Mouse (Mus musculus) gastrocnemius, postnatal 25 days (tissue): Measurements from ENCODE around the gene Svs3b. TPM values are rescaled to one million over a fixed set of nuclear protein-coding genes. Genes with fewer than 3 reads are reported as not detected.
"Not testable (repeated sequence)": the region's sequence is repeated elsewhere in the genome, so short reads cannot be mapped to it uniquely, and the experiment has no call there.

Experiments used
- DNase-seq: peaks from one replicate; pipeline ENCODE4 v3.0.0; 2022
- long read RNA-seq, 2 experiments: library from polyadenylated mRNA; stranded (forward); transcript quantifications; one replicate each; pipeline ENCODE4 v2.0.0; 2021
- total RNA-seq, 2 experiments: library from RNA; stranded (reverse); gene quantifications; 1 replicate in 1 of 2; 2 replicates in 1 of 2; pipeline ENCODE4 v1.2.3; 2021

The Svs3b gene
- not detected for total RNA-seq
- long read RNA-seq, experiment 1 = 0 reads
- long read RNA-seq, experiment 2 = 0 reads

DNA sequence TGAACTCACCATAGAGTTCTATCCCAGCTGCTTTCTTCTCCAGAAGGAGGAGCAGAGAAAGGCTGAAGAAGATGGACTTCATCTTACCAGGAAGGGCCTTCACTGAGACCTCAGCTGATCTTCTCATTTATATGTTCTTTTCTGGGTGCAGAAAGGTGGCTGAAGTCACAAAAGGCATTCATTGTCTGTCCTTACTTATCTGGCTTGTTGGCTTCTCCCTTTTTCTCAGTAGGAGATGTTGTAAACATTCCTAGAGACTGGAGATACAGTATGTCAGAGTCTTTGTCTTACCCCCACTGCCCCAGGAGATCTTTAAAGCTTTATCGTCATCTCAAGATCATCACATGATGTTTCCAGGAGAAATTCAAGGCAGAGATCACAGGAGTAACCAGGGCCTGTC, at the start of gene Svs3b:
Svs3b (minus strand) TSS at position 101 of the 400 bp plus-strand sequence.
- not testable (repeated sequence) for DNase-seq

DNA sequence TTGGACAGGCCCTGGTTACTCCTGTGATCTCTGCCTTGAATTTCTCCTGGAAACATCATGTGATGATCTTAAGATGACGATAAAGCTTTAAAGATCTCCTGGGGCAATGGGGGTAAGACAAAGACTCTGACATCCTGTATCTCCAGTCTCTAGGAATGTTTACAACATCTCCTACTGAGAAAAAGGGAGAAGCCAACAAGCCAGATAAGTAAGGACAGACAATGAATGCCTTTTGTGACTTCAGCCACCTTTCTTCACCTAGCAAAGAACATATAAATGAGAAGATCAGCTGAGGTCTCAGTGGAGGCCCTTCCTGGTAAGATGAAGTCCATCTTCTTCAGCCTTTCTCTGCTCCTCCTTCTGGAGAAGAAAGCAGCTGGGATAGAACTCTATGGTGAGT, 32.5 kb upstream of the Svs3b start, which contains the start of gene Svs3a:
Svs3a (plus strand) TSS at position 301 of the 400 bp plus-strand sequence.
- not testable (repeated sequence) for DNase-seq

DNA sequence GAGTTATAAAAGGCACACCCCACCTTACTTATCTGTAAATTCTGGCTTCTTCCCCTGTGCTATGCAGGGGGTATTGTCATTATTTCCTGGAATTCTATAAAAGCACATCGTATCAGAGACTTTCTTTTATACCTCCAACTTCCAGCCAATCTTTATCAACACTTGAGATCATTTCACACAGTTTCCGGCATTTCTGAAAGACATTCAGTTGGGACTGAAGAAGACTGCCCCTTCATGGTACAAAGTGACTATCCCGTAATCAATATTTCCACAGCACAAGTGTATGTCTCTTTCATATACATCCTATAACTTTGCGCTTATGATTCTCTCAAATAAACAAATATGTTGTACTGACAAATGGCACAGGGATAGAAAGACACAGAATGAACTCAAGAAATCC, 21.9 kb upstream of the Svs3b start, which contains the start of gene Svs4:
Svs4 (minus strand) TSS at position 101 of the 400 bp plus-strand sequence.
- no peak for DNase-seq

DNA sequence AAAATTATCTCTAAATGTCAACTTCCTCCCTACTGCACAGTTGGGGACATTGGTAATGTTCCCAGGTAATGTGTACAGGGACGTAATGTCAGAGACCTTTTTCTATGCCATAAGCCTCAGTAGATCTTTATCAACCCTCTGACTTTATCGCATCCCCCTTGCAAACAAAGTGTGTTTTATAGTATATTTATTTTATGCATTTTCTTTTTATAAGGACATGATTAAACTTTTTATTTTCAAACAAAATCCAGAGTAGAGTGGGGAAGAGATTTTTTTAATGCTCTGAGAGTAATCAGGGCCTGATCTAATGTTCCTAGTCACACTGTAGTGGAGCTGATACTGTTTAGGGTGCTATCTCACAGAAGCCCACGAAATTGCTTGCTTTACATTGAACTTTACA, 18.1 kb downstream of the Svs3b start, which contains the start of gene Svs2:
Svs2 (minus strand) TSS at position 101 of the 400 bp plus-strand sequence.
- no peak for DNase-seq

DNA sequence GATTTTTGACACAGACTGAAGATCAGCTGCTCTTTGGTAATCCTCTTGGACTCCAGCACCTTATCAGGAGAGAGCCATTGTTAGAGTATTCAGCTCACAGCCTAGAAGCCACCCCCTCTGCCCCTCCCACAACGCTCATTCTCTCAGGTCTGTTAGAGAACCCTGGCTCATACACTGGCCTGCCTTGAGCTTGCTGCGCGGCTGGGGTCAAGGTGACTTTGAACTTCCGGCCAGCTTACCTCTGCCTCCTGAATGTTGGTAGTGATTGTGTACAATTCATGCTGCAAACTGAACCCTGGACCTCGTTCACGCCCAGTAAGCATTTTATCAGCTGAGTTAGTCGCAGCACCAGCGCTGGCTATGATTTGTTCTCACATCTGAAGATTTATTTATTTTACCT, 23.8 kb downstream of the Svs3b start:
- no peak for DNase-seq

DNA sequence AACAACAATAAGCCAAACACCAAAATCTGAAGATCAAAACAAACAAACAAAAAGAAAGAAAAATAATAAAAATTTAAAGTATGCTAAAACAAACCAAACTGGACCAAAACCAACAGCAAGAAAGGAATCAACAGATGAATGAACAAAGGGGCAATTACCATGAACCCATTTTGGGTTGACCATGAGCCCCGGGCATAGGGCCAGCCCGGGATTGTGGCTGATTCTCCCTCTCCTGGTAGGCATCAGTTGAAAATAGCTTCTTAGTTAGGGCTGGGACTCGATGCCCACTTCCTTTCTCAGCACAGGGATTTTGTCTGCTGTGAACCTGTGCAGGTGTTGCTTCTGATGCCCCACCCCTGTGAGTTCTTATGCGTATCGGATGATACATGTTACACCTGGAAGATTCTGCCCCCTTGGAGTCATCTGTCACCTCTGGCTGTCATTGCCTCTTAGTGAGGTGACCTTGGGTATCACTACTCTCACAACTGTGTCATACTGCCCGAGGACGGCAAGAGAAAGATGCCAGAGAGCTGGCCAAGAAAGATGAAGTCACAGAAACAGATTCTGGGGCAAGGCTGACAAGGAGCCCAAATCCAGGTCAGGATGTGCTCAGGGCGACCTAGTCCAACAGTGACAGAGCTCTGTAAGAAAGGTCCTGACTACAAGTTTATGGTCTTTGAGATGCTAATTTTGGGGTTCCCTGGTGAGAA, 27.9 kb downstream of the Svs3b start:
- DNase-seq = no peak

DNA sequence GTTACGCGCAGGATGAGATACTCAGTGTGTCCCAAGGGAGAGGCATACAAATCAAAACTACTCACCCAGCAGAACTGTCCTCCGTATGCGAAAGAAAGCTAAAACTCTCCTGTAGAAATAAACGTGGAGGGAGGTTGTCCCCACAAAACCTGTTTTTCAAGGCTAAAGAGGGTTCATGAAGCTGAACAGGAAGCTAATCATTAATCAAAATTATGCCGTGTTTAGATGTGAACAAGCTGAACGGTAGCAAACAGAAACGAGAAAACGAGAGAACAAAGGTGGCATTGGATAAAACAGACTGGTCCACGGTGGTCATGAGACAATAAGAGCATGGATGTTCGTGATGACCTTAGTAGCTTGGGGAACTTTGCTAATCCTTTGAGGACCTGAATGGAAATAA, 34.9 kb downstream of the Svs3b start, which contains the start of gene Wfdc15b:
Wfdc15b (minus strand) TSS at position 139 of the 400 bp plus-strand sequence.
- DNase-seq = no peak

DNA sequence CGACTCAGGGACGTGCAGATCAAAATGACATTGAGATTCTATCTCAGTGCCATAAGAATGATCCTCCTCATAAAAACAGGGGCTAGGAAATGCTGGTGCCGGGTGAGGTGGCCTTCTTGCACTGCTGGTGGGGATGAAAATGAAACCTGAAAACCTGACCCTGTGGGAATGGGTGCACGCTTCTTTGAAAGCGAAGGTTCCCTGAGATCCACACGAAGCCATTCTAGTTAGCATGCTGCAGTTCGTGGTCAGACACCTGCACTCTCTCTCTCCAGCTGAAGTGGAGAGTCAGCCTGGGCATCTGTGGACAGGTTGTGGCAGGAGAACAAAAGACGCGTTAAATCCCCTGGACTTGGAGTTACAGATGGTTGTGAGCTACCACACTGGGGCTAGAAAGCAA, 37.1 kb downstream of the Svs3b start:
- DNase-seq = no peak

DNA sequence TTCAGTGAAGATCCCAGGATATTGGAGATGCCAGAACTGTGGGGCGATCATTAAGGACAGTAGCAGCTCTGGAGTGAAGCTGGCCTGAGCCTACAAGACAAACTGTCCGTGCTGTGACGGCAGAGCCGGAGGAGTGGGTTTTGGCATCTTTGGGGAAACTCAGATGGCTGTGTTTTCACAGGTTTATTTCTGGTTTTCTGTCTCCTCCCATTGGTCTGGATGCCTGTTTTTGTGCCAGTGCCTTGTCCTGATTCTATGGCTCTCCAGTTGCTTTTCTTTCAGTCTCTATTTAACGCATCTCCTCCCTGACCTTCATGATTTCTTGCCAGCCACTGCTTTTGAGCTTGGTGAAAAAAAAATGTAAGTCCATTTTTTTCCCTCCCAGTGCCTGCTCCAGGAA, 43.7 kb downstream of the Svs3b start:
- no peak for DNase-seq

DNA sequence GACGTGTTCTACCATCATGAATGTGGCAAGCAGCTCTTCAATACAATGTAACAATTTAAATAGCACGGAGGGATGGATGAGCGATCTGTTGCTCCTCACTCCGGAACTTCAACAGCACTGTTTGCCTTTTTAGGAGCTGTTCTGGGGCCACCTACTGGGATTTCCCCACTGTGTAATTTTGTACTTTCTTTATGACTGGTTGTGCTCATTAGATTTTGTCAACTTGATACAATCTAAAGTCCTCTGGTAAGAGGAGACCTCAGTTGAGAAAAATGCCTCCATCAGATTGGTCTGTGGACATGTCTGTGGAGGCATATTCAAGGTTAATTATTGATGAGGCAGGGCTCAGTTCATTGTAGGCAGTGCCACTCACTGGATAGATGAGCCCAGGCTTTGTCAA, 45.5 kb downstream of the Svs3b start:
- no peak for DNase-seq

DNA sequence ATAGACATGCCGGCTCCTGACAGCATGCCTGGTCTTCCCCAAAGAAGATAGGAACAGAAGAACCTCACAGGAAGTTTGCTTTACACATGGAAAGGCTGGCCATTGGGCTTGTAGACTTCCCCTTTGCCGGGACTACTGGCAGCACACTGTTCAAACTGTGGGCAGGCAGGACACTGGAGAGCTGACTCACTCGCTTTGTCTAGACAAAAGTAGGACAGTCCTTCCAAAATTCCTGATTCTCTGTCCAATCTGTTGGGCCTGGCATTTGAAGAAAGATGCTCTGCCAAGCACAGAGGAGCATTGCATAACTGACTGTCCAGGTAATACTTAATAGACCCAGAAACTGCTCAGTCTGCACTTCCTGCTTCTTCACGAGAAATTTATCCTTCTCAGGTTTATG, 49.8 kb downstream of the Svs3b start:
- no peak for DNase-seq

DNA sequence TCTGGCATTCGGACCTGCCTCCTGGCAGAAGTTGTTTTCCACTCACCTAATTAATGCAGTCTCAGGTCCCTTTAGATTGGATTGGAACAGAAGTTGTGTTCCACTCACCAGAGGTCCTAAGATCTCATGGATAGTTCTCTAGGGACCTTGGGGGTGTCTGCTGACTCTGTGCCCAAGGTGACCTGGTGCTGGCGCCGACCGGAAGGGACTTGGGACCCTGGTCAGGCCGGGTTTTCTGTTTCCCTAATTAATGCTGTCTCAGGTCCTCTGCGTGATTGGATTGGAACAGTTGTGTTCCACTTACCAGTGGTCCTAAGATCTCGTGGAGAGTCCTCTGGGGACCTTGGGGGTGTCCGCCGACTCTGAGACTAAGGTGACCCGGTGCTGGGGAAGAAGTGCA, 50.4 kb downstream of the Svs3b start:
- DNase-seq = not testable (repeated sequence)

Other genes with a start within 250 kb of the Svs3b start
- 1 to 10 TPM in 1 of 2 experiments, not detected in 1; 1.5 TPM for gene Pabpc1l, start 231.2 kb downstream of the Svs3b start, total RNA-seq
- gene Stk4, start 186.3 kb downstream of the Svs3b start, total RNA-seq = 1 to 10 TPM; 7.7 to 8.8 TPM
- 10 to 100 TPM; 10.6 to 13.5 TPM for gene Tomm34, start 185.5 kb downstream of the Svs3b start, total RNA-seq
- 1 to 10 TPM in 1 of 2 experiments, under 1 TPM in 1; 0.90 to 1.4 TPM for gene Kcns1, start 85.5 kb downstream of the Svs3b start, total RNA-seq
- gene Wfdc5, start 73.9 kb downstream of the Svs3b start, total RNA-seq = not detected
- not detected for gene Wfdc12, start 66.0 kb downstream of the Svs3b start, total RNA-seq
- not detected for gene Wfdc15a, start 56.5 kb downstream of the Svs3b start, total RNA-seq
- not detected for gene Wfdc15b, start 35.0 kb downstream of the Svs3b start, total RNA-seq
- not detected for gene Svs2, start 18.2 kb downstream of the Svs3b start, total RNA-seq
- gene Svs4, start 21.8 kb upstream of the Svs3b start, total RNA-seq = not detected
- gene Svs3a, start 32.6 kb upstream of the Svs3b start, total RNA-seq = not detected
- gene Svs6, start 60.1 kb upstream of the Svs3b start, total RNA-seq = not detected
- gene Svs5, start 76.1 kb upstream of the Svs3b start, total RNA-seq = not detected
- gene Slpi, start 132.5 kb upstream of the Svs3b start, total RNA-seq = not detected
- gene Rbpjl, start 146.5 kb upstream of the Svs3b start, total RNA-seq = not detected
- 1 to 10 TPM; 1.0 to 2.3 TPM for gene Matn4, start 148.5 kb upstream of the Svs3b start, total RNA-seq
- 10 to 100 TPM; 28.0 to 62.1 TPM for gene Sdc4, start 187.2 kb upstream of the Svs3b start, total RNA-seq
- gene Sys1, start 200.3 kb upstream of the Svs3b start, total RNA-seq = 10 to 100 TPM; 17.2 to 20.2 TPM
- 1 to 10 TPM; 3.2 to 8.9 TPM for gene Gm20458, start 204.3 kb upstream of the Svs3b start, total RNA-seq
- not detected for gene Trp53tg5, start 217.1 kb upstream of the Svs3b start, total RNA-seq
- gene Dbndd2, start 229.5 kb upstream of the Svs3b start, total RNA-seq = 10 to 100 TPM; 21.2 to 35.4 TPM
- 10 to 100 TPM; 27.7 to 39.4 TPM for gene Pigt, start 240.9 kb upstream of the Svs3b start, total RNA-seq